9 mouse cellular contexts compared by ENCODE assay signal in genomic region chr3:103737061-103737754, GRCm38 (mm10). TPM values are rescaled to one million over a fixed set of nuclear protein-coding genes. Genes with fewer than 3 reads are reported as not detected.
DNase-seq lines count a peak whose midpoint lies in the region; ATAC-seq and TF ChIP-seq lines count a peak whose summit lies in the region.
"Had no signal": no experiment of that assay in that cellular context is flagged by ENCODE, and none has a peak within 500 bp of the region (broad histone marks: within the 10 kb centered on the region; RNA-seq: fewer than 3 reads in every experiment).

No protein-coding gene starts in this region.

- peaks cover 46% of the 10 kb centered on the region for H3K4me1 ChIP-seq in hindbrain, embryonic 14.5 days (replicated peaks; ENCODE audit: control insufficient read depth, insufficient read depth, low read length)
- peaks cover 37% of the 10 kb centered on the region for H3K4me1 ChIP-seq in liver, embryonic 13.5 days (replicated peaks)
- H3K4me1 ChIP-seq in olfactory bulb, adult 2 months (ENCODE audit: control insufficient read depth, insufficient read depth, low read length): peaks cover 53% of the 10 kb centered on the region

- no peak for TF ChIP-seq POLR2A in olfactory bulb, adult 2 months (IDR thresholded peaks at IDR 0.05; ENCODE audit: insufficient read depth, low read depth, low read length)

- no peak for ATAC-seq in cerebellum, adult (ENCODE audit: insufficient number of reproducible peaks, low FRiP score, low TSS enrichment)
- 0 out of 2 replicates have a peak, but pooled peaks have one; percentile 1 for ATAC-seq in hindbrain, embryonic 14.5 days (ENCODE audit: low FRiP score)
- no peak for ATAC-seq in liver, embryonic 13.5 days (ENCODE audit: low read depth)

- H3K4me3 ChIP-seq in gastrocnemius, adult 2 months: peak overlapping the region; percentile 68
- H3K4me3 ChIP-seq in hindbrain, embryonic 14.5 days (replicated peaks; ENCODE audit: low read length): 0 out of 2 replicates have a peak overlapping the region, but pooled peaks have one; percentile 11
- peak overlapping the region; percentile 47; the same call in 1 of the 2 replicates for H3K4me3 ChIP-seq in liver, embryonic 13.5 days (replicated peaks)
- no peak overlapping the region for H3K4me3 ChIP-seq in olfactory bulb, adult 2 months (ENCODE audit: insufficient read depth, low read depth, low read length)

- no peaks in the 10 kb centered on the region for H3K27me3 ChIP-seq in hindbrain, embryonic 14.5 days (ENCODE audit: control insufficient read depth, insufficient read depth, low read length)
- no peaks in the 10 kb centered on the region for H3K27me3 ChIP-seq in liver, embryonic 13.5 days

- H3K36me3 ChIP-seq in hindbrain, embryonic 14.5 days (replicated peaks; ENCODE audit: control insufficient read depth, insufficient read depth): peaks cover 8% of the 10 kb centered on the region; the same call in 1 of the 2 replicates
- peaks cover 34% of the 10 kb centered on the region for H3K36me3 ChIP-seq in liver, embryonic 13.5 days

- WGBS in hindbrain, embryonic 14.5 days: 50% methylated on average over 16 of the region's 16 CpGs
- 77% methylated on average over 16 of the region's 16 CpGs for WGBS in liver, embryonic 13.5 days (ENCODE audit: insufficient replicate concordance)
- 38% methylated on average over 16 of the region's 16 CpGs for WGBS in olfactory bulb, adult 2 months

- peak overlapping the region; percentile 49 for H3K4me2 ChIP-seq in hindbrain, embryonic 14.5 days (replicated peaks)
- peak overlapping the region; percentile 69 for H3K4me2 ChIP-seq in liver, embryonic 13.5 days

- intact Hi-C loops in gastrocnemius, adult 2 months (cut with DNase I): loop anchor here (5.0 kb wide), 3 partner anchors 70 to 305 kb away; partner anchors contain the start of genes Ap4b1, Dclre1b and Gm43064

- TF ChIP-seq CTCF in gastrocnemius, adult 2 months (IDR thresholded peaks at IDR 0.05): no peak
- TF ChIP-seq CTCF in olfactory bulb, adult 2 months (IDR thresholded peaks at IDR 0.05; ENCODE audit: insufficient read depth, low read depth, low read length): no peak

- H3K9me3 ChIP-seq in hindbrain, embryonic 14.5 days (ENCODE audit: control insufficient read depth, low read length): no peaks in the 10 kb centered on the region
- H3K9me3 ChIP-seq in liver, embryonic 13.5 days (replicated peaks): no peaks in the 10 kb centered on the region

- peak; percentile 27 for DNase-seq in cerebellum, adult 11 months
- peak; percentile 33 to 44 for DNase-seq in cerebellum, adult 18-20 months
- peak; percentile 61 for DNase-seq in gastrocnemius, adult 2 months
- no peak for DNase-seq in hindbrain, embryonic 14.5 days (ENCODE audit: low spot score)
- no peak for DNase-seq in liver, embryonic 13.5 days
- no peak for DNase-seq in frontal cortex, postnatal 25 days (ENCODE audit: low spot score in 2 of 2)

- peak overlapping the region; percentile 26; the same call in 1 of the 2 replicates for H3K9ac ChIP-seq in hindbrain, embryonic 14.5 days
- H3K9ac ChIP-seq in liver, embryonic 13.5 days: no peak overlapping the region

- H3K27ac ChIP-seq in gastrocnemius, adult 2 months: peak overlapping the region; percentile 72
- H3K27ac ChIP-seq in hindbrain, embryonic 14.5 days: peak overlapping the region; percentile 79
- peak overlapping the region; percentile 68; the same call in 1 of the 2 replicates for H3K27ac ChIP-seq in liver, embryonic 13.5 days
- H3K27ac ChIP-seq in olfactory bulb, adult 2 months (ENCODE audit: insufficient read depth, low read depth, low read length): peak overlapping the region; percentile 96

RNA-seq across cellular contexts. Expression of gene Olfml3, which starts 0.6 kb away (rescaled TPM):
- total RNA-seq in gastrocnemius, adult 2 months (2021): 1 to 10 TPM; 2.6 to 8.3 TPM
- 12.0 and 12.4 TPM in 2 replicates for polyA plus RNA-seq in hindbrain, embryonic 14.5 days (2014; fragmentation: Nextera tagmentation; extraction: Ambion mirVana)
- polyA plus RNA-seq in liver, embryonic 13.5 days (2015; fragmentation: Nextera tagmentation; extraction: Ambion mirVana): 2.7 and 2.8 TPM in 2 replicates
- polyA plus RNA-seq in olfactory bulb, adult 2 months (2012; ENCODE audit: insufficient read depth, insufficient read length, low replicate concordance, missing spikeins): not detected in 2 replicates

RNA-seq across cellular contexts. Expression of gene Gm10964, which starts 2.0 kb away (rescaled TPM):
- total RNA-seq in gastrocnemius, adult 2 months (2021): not detected
- polyA plus RNA-seq in hindbrain, embryonic 14.5 days (2014; fragmentation: Nextera tagmentation; extraction: Ambion mirVana): not detected in 2 replicates
- polyA plus RNA-seq in liver, embryonic 13.5 days (2015; fragmentation: Nextera tagmentation; extraction: Ambion mirVana): not detected in 2 replicates
- polyA plus RNA-seq in olfactory bulb, adult 2 months (2012; ENCODE audit: insufficient read depth, insufficient read length, low replicate concordance, missing spikeins): not detected in 2 replicates
- total RNA-seq: neutrophil, adult 5-6 weeks had no signal

RNA-seq across cellular contexts. Expression of gene Hipk1, which starts 54.2 kb away (rescaled TPM):
- total RNA-seq in gastrocnemius, adult 2 months (2021): 10 to 100 TPM; 67.2 to 73.7 TPM
- 16.3 and 17.6 TPM in 2 replicates for polyA plus RNA-seq in hindbrain, embryonic 14.5 days (2014; fragmentation: Nextera tagmentation; extraction: Ambion mirVana)
- polyA plus RNA-seq in liver, embryonic 13.5 days (2015; fragmentation: Nextera tagmentation; extraction: Ambion mirVana): 12.8 and 14.2 TPM in 2 replicates
- 438 TPM in 1 of 2 replicates, not detected in the other for polyA plus RNA-seq in olfactory bulb, adult 2 months (2012; ENCODE audit: insufficient read depth, insufficient read length, low replicate concordance, missing spikeins)

Comparison
In these comparisons a context has a peak if more than half of its experiments do, and no peak if none do; other contexts are left out.
1. DNase-seq: peak in cerebellum, adult 11 months (single experiment), cerebellum, adult 18-20 months (2 of 2) and gastrocnemius, adult 2 months (single experiment); none in hindbrain, embryonic 14.5 days (single experiment), liver, embryonic 13.5 days (single experiment) and frontal cortex, postnatal 25 days (0 of 2).
2. Peak in every context shown above with its lines, with median percentiles within 50 percentile points of each other: H3K27ac ChIP-seq.